Mouse (Mus musculus): ENCODE measurements at regions not wholly inside any gene's neighbourhood (a gene's known extent, or its start where the extent isn't known, plus 50 kb on each side); places are given as distances from the start of the nearest gene placed in this dataset.

DNA sequence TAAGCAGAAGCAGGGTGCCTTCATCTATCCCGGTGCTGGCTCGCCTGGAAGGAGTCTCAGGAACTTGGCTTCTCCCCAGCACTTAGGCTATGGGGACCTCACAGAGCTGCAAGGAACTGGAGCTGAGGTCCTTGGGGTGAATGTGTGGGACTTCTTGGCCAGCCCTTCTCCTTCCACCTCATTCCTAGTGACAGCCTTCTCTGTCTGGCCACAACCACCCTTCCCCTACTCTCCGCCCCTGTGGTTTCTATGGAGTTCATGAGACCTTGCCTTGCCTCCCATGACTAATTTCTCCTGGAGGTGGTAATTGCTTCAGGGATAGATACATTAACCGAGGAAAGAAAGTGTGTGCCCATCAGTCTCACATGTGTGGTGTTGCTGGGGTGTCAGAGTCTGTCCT lies 67.9 kb upstream of the Tram2 start:
- TF ChIP-seq EP300 (IDR thresholded peaks at IDR 0.05; ENCODE audit: insufficient read depth, low read depth, low read length) (no peak), POLR2A (IDR thresholded peaks at IDR 0.05; ENCODE audit: insufficient read depth, low read depth, low read length) (no peak), CTCF (IDR thresholded peaks at IDR 0.05) (no peak)
